Mouse (Mus musculus): Measurements from ENCODE around the gene Mcpt4. TPM values are rescaled to one million over a fixed set of nuclear protein-coding genes. Genes with fewer than 3 reads are reported as not detected.
"Not testable (repeated sequence)": the region's sequence is repeated elsewhere in the genome, so short reads cannot be mapped to it uniquely, and the experiment has no call there.

The Mcpt4 gene
- not detected in 2 replicates for total RNA-seq (2014; rRNA removed)
- not detected in 2 replicates for polyA plus RNA-seq (2012; rRNA removed)

DNA sequence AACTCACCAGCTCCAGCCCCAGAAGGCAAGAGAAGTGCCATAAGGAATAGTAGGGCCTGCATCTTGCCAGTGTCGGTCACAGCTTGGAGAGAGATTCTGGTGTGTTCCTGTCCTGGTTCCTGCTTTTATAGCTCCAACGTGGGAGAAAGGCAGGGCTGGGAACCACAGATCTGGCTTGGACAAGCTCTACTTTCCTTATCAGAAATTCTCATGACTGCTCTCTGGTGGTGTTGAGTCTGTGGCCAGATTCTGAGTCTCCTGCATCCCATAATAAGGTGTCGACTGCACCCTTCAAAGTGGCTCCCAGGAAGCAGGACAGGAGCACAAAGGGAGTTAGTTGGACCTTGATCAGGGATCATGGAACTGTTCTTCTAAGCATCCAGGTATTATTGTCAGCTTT lies at the start of gene Mcpt4:
Mcpt4 (minus strand) TSS at position 101 of the 400 bp plus-strand sequence.
- not testable (repeated sequence) for H3K27me3 ChIP-seq (ENCODE audit: control insufficient read depth, insufficient read depth, low read length); DNase-seq (ENCODE audit: extremely low read depth, low read depth, low spot score)
- WGBS, result 72% methylated on average over 3 of the region's 3 CpGs

DNA sequence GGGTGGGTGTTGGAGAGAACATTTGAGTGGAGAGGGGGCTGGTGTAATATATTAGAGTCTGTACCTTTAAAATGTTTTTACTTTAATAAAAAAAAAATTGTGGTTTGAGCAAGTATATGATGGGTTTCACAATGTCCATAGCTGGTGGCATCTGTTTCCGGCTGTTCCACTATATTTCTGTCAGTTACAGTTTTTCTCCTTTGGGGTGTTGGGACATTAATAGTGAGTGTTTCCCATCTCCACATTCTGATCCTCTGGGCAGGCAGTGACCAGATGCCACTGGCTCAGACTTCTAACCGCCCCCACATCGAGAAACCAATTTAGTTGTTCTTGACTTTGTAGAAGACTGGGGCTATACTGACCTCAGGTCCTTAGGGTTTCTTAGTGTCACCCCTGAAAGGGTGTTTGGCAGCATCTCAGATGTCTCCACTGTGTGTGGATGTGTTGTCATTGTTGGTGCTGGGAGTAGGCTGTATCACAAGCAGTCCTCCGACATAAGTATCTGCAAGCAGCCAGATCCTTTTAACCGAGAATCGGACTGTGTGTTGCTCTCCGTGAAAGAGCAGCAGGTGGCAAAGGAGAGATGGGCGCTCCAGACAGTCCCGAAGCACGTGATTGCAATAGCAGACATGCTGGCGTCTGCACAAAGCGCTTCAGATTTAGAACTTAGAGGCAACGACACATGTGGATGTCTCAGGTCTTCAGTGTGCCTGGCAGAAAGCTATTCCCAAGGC lies 43.5 kb upstream of the Mcpt4 start:
- Histone ChIP-seq H3K4me1 (ENCODE audit: control insufficient read depth, insufficient read depth, low read length) (no peaks in the 10 kb centered on the region), H3K79me2 (ENCODE audit: control insufficient read depth, insufficient read depth, low read length) (no peaks in the 10 kb centered on the region), H3K27ac (replicated peaks; ENCODE audit: insufficient read depth, low read depth, low read length) (no peak overlapping the region), H3K4me3 (ENCODE audit: insufficient read depth, low read depth, low read length) (no peak overlapping the region), H3K9ac (ENCODE audit: low read depth, low read length) (no peak overlapping the region), H3K27me3 (ENCODE audit: control insufficient read depth, insufficient read depth, low read length) (no peaks in the 10 kb centered on the region), H3K36me3 (ENCODE audit: control insufficient read depth, insufficient read depth, low read length) (no peaks in the 10 kb centered on the region)
- TF ChIP-seq POLR2A (IDR thresholded peaks at IDR 0.05; ENCODE audit: extremely low read depth, insufficient read depth, low read length), result no peak
- no peak for DNase-seq (ENCODE audit: extremely low read depth, low read depth, low spot score)
- 76% methylated on average over 13 of the region's 13 CpGs for WGBS

More for the DNA sequence above, at the start of gene Mcpt4:
- not testable (repeated sequence) for H3K27ac ChIP-seq (replicated peaks; ENCODE audit: insufficient read depth, low read depth, low read length); H3K79me2 ChIP-seq (ENCODE audit: control insufficient read depth, insufficient read depth, low read length); H3K4me3 ChIP-seq (ENCODE audit: insufficient read depth, low read depth, low read length); H3K9ac ChIP-seq (ENCODE audit: low read depth, low read length); H3K36me3 ChIP-seq (ENCODE audit: control insufficient read depth, insufficient read depth, low read length); H3K4me1 ChIP-seq (ENCODE audit: control insufficient read depth, insufficient read depth, low read length)

DNA sequence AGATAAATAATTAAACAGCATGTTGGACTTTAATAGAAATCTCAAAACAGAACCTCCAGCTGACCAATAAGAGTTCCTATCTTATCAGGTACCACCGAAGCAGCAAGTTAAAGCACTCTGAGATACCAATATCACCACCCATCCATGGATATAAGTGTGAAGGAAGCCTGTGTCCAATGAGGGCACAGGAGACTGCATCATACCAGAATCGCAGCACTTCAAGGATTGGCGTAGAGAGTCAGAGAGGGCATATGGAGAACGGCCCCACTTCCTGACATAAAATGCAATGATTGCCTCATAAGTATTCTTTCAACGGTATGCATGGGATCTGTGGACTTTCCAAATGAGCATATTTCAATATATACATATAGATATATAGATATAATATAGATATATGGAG lies 42.9 kb upstream of the Mcpt4 start:
- no peak overlapping the region for H3K27ac ChIP-seq (replicated peaks; ENCODE audit: insufficient read depth, low read depth, low read length)
- H3K4me3 ChIP-seq (ENCODE audit: insufficient read depth, low read depth, low read length), result no peak overlapping the region
- H3K36me3 ChIP-seq (ENCODE audit: control insufficient read depth, insufficient read depth, low read length), result no peaks in the 10 kb centered on the region
- 77% methylated on average over 5 of the region's 5 CpGs for WGBS
- H3K9ac ChIP-seq (ENCODE audit: low read depth, low read length), result no peak overlapping the region
- no peaks in the 10 kb centered on the region for H3K27me3 ChIP-seq (ENCODE audit: control insufficient read depth, insufficient read depth, low read length)
- H3K79me2 ChIP-seq (ENCODE audit: control insufficient read depth, insufficient read depth, low read length), result no peaks in the 10 kb centered on the region
- DNase-seq (ENCODE audit: extremely low read depth, low read depth, low spot score), result no peak
- H3K4me1 ChIP-seq (ENCODE audit: control insufficient read depth, insufficient read depth, low read length), result no peaks in the 10 kb centered on the region
- TF ChIP-seq CTCF (IDR thresholded peaks at IDR 0.05; ENCODE audit: low read depth, low read length) (no peak), POLR2A (IDR thresholded peaks at IDR 0.05; ENCODE audit: extremely low read depth, insufficient read depth, low read length) (no peak)

- 60% methylated on average over 3 of the region's 3 CpGs for WGBS
- H3K79me2 ChIP-seq (ENCODE audit: control insufficient read depth, insufficient read depth, low read length), result no peaks in the 10 kb centered on the region
- no peak for DNase-seq (ENCODE audit: extremely low read depth, low read depth, low spot score)
- no peak overlapping the region for H3K27ac ChIP-seq (replicated peaks; ENCODE audit: insufficient read depth, low read depth, low read length)
- no peaks in the 10 kb centered on the region for H3K36me3 ChIP-seq (ENCODE audit: control insufficient read depth, insufficient read depth, low read length)
- no peak overlapping the region for H3K9ac ChIP-seq (ENCODE audit: low read depth, low read length)
- no peaks in the 10 kb centered on the region for H3K4me1 ChIP-seq (ENCODE audit: control insufficient read depth, insufficient read depth, low read length)
- TF ChIP-seq CTCF (IDR thresholded peaks at IDR 0.05; ENCODE audit: low read depth, low read length), result no peak
- no peak for TF ChIP-seq POLR2A (IDR thresholded peaks at IDR 0.05; ENCODE audit: extremely low read depth, insufficient read depth, low read length)
- H3K27me3 ChIP-seq (ENCODE audit: control insufficient read depth, insufficient read depth, low read length), result no peaks in the 10 kb centered on the region
- H3K4me3 ChIP-seq (ENCODE audit: insufficient read depth, low read depth, low read length), result no peak overlapping the region
Measured at GRCm38 (mm10) chr14:56103452-56103851, 41.3 kb upstream of the Mcpt4 start.

DNA sequence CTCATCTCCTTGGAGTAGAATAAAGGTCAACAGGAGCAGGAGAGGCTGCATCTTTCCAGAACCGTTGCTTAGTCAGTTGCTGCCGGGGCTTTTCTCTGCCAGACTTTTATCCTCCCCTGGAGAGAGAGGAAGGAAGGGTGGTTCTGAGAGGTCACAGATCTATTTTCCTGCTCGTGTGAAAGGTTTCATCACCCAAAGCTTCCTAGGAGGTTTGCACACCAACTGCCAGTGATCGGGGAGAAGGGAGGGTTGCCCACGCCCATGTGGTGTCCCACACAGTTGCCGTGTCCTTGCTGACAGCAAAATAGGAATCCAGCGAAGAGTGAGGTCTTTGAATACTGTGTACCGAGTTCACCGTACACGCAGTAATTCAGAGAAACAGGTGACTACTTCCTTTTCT lies 40.3 kb upstream of the Mcpt4 start, which contains the start of gene Ctsg:
Ctsg (minus strand) TSS at position 189 of the 400 bp plus-strand sequence.
- TF ChIP-seq POLR2A (IDR thresholded peaks at IDR 0.05; ENCODE audit: extremely low read depth, insufficient read depth, low read length) (no peak), CTCF (IDR thresholded peaks at IDR 0.05; ENCODE audit: low read depth, low read length) (no peak)
- Histone ChIP-seq H3K9ac (ENCODE audit: low read depth, low read length) (no peak within 1 kb of the TSS), H3K79me2 (ENCODE audit: control insufficient read depth, insufficient read depth, low read length) (no peaks in the 10 kb centered on the region), H3K36me3 (ENCODE audit: control insufficient read depth, insufficient read depth, low read length) (no peaks in the 10 kb centered on the region), H3K4me3 (ENCODE audit: insufficient read depth, low read depth, low read length) (no peak within 1 kb of the TSS), H3K27ac (replicated peaks; ENCODE audit: insufficient read depth, low read depth, low read length) (no peak within 1 kb of the TSS), H3K27me3 (ENCODE audit: control insufficient read depth, insufficient read depth, low read length) (no peaks in the 10 kb centered on the region), H3K4me1 (ENCODE audit: control insufficient read depth, insufficient read depth, low read length) (no peaks in the 10 kb centered on the region)
- 58% methylated on average over 10 of the region's 10 CpGs for WGBS
- DNase-seq (ENCODE audit: extremely low read depth, low read depth, low spot score), result no peak

GRCm38 (mm10) chr14:56098940-56099339 lies 36.8 kb upstream of the Mcpt4 start:
- Histone ChIP-seq H3K27ac (replicated peaks; ENCODE audit: insufficient read depth, low read depth, low read length) (no peak overlapping the region), H3K9ac (ENCODE audit: low read depth, low read length) (no peak overlapping the region)
- peak; percentile 1 for DNase-seq (ENCODE audit: extremely low read depth, low read depth, low spot score)

More at GRCm38 (mm10) chr14:56098940-56099339, 36.8 kb upstream of the Mcpt4 start:
- WGBS, result 71% methylated on average over 4 of the region's 4 CpGs
- H3K36me3 ChIP-seq (ENCODE audit: control insufficient read depth, insufficient read depth, low read length), result no peaks in the 10 kb centered on the region
- H3K27me3 ChIP-seq (ENCODE audit: control insufficient read depth, insufficient read depth, low read length), result no peaks in the 10 kb centered on the region
- no peaks in the 10 kb centered on the region for H3K4me1 ChIP-seq (ENCODE audit: control insufficient read depth, insufficient read depth, low read length)
- H3K79me2 ChIP-seq (ENCODE audit: control insufficient read depth, insufficient read depth, low read length), result no peaks in the 10 kb centered on the region
- TF ChIP-seq CTCF (IDR thresholded peaks at IDR 0.05; ENCODE audit: low read depth, low read length), result peak; percentile 19; the same call in 1 of the 2 replicates
- TF ChIP-seq POLR2A (IDR thresholded peaks at IDR 0.05; ENCODE audit: extremely low read depth, insufficient read depth, low read length), result no peak
- no peak overlapping the region for H3K4me3 ChIP-seq (ENCODE audit: insufficient read depth, low read depth, low read length)

Measured in liver, adult 2 months (tissue).